Mouse (Mus musculus) thymus, postnatal 36 days (tissue): ENCODE results near the gene Ubald1.
A peak's percentile ranks its signal among the peaks of the same experiment; 100 is the strongest.

Experiments
- DNase-seq, 2 experiments: peaks; one replicate each; pipeline ENCODE4 v3.0.0; 2022; ENCODE audit warnings: mixed read lengths in 2 of 2

The Ubald1 gene

DNA sequence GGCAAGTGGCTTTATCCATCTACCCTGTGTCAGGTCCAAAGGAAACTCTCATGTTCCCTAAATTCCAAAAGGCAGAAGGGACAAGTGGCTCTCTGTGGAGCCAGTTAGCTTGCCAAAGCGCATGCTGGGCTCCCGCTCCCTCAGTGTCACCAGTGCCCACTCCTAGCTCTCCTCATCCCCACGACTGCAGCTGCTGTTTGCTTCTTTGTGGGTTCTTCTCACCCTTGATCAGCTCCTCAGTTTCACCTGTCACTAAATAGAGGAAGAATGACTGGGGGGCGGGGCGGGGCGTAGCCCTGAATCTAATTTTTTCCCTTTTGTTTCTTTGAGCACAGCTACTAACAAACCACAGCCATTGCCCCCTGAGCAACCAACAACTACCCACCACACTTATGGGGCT is 18.8 kb upstream of the Ubald1 start:
- DNase-seq = peak in 1 of 2 experiments; percentile 34

DNA sequence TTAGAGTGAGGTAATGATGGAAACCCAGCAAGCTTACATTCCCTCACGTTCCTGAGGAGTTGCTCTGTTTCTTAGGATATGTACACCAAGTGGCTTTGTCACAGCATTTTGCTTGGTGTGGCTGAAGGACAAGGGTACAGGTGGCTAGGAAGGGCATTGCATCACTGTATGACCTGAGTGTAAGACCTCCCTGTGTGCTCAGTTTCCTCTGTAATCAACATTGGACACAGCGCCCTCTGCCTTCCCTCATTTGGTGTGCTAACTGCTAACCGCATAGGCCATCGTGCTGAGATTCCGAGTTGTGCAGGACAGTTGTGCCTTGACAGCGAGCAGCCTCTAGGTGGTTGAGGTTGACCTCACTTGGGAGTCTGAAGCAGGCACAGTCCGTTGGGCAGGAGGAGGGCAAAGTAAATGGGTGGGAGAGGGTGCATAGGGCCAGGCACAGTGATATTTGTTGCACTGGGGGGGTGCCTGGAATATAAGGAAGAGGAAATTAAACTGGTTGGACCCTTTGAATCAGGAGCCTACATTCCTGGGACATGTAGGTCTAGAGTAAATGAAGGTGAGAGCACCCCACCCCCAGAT is 17.1 kb upstream of the Ubald1 start:
- DNase-seq = no peak

DNA sequence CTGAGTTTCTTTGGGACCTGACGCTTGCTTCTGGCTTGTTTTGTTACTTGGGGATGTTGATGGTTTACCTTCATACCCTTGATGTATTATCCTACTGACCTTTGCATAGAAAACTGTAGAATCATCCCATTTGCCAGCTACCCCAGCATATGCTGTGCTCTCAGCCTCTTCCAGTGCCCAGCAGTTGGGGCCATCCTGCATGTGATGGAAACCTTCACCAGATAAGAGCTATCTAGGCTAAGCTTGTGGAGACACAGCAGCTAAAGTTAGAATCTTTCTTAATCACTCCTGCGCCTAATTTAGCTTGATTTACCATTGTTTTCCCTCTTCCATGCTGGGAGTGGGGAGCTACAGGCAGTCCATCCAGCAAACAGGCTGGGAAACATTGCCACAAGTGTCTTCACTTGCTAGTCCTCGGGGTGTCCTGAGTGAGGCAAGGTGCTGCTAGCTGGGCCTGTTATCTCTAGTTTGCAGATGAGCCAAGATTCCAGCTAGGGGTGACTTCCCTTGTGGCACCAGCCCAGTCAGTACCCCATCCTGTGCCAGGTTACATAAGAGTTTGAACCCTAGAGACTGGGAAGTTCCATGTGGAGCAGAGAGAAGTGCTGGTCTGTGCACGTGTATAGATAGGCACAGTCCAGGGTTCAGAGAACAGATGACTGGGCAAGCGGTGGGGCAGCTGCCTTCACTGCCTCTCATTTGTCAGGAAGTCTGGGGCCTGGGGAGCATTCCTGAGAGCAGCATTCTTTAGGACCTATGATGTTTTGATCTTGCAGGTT is 16.3 kb upstream of the Ubald1 start:
- DNase-seq = no peak

DNA sequence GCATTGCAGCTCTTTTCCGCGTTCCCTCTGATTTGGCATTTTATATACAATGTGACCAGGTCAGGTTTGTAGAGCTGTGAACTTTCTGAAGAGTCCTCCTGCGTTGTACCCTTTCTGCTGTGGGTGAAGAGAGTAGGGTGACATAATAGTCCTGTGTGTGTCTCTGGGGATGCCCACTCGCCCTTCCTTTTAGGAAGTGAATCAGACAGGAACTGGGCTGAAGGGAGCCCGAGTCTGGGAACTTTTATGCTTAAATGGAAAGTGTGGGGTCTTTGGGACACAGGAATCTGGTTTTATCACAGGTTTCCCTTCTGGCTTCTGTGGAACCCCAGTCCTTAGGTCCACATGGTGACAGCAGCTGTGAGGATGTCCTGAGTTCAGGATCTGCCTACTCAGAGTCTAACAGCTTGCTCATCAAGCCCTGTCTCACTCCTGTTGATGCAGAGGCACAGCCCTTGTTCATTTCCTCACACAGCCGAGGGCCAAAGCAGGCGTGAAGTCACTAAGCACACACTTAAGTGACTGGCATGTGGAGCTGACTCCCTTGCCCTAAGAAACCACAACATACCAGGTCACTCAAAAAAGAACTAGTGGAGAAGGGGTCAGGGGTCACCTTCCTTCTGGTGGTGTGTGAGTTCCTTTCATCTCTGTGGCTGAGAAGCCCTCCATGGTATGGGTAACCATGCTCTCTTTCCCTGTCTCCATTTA is 14.2 kb upstream of the Ubald1 start:
- DNase-seq = no peak

DNA sequence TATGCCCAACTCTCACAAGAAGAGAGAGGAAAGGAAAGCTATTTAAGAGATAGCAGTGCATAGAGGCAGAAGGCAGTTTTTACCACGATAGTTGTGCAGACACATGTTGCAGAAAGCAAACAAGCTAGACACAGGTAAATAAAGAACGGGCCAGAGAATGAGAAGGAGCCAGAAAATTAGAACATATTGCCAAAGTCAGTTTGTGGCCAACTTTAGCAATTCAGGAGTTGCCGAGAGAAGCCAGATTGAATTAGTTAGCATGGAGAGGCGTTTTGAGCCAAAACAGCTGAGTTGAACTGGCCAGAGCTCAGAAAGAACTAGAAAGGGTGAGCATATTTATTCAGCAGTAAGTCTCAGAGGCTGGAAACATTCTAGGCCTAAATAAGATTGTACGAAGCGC is 12.1 kb upstream of the Ubald1 start:
- DNase-seq = no peak

DNA sequence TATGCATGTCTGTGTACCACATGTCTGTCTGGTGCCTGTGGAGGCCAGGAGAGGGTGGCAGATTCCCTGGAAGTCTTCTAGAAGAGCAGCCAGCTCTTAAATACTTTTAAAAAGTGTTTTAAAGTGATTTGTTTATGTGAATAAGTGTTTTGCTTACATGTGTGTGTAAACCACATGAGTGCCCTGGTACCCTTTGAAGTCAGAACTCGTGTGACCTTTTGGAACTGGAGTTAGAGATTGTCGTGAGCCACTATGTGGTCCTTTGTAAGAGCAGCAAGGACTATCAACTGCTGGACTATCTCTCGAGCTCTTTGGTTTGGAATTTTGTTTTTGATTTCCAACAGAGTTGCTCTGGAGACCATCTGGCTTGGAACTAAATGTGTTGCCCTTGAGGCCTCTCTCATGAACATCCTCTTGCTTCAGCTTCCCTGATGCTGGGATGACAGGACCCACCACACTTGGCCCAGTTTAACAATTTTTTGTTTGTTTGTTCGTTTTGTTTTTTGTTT is 10.1 kb upstream of the Ubald1 start:
- DNase-seq = no peak

DNA sequence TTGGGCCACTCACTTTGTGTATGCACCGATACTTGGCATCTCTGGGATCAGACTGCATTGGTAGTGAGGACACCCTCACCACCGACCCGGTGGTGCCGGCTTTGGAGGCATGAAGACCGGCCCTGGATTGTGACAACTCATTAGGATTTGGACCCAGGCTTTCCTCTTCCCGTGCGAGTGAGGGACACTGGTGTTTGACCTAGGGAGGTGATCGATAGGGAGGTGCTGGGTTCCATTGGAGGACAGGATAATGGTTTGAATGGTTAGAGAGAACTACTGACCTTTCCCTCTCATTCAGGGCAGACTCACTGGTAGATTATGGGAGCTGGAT is 6.5 kb upstream of the Ubald1 start:
- DNase-seq = no peak

DNA sequence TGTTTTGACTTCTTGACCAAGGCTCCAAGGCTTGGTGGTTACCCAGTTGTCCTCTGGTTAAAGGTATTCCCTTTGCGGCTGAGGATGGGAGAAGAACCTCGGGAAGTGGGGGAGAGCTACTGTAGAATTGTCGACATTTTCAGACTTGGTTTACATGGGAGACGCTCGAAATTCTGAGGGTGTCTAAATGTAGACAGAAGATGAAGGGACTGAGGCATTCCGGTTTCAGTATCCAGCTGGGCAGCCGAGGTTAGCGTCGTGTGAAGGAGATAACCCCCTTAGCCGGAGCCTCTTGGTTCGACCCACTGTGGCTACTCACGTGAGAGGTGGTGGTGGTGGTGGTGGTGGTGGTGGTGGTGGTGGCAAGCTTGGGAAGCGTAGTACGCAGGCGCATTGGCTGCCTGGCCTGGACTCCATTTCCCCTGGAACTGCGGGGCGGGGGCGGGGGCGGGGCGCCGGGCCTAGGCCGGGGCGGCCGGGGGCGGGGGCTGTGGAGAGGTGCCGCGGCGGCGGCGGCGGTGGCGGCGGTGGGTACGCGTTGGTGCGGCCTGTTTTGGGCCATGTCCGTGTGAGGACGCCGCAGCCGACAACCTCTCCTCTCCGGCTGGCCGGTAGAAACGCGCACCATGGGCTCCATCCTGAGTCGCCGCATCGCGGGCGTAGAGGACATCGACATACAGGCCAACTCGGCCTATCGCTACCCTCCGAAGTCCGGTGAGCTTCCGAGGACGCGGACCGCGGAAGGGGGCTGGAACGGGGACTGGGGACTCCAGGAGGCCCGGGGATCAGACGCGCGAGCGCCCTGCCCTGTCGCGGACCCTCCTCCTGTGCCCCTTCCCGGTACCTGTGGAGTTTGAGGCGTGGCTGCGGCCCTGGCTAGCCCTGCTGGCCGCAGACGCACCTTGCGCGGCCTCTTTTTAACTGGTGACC is 5.9 kb upstream of the Ubald1 start, which contains the start of gene Mgrn1:
TSS of gene Mgrn1 (plus strand) at position 490 of the 930 bp plus-strand sequence.
- peak; percentile 79 to 88 for DNase-seq

DNA sequence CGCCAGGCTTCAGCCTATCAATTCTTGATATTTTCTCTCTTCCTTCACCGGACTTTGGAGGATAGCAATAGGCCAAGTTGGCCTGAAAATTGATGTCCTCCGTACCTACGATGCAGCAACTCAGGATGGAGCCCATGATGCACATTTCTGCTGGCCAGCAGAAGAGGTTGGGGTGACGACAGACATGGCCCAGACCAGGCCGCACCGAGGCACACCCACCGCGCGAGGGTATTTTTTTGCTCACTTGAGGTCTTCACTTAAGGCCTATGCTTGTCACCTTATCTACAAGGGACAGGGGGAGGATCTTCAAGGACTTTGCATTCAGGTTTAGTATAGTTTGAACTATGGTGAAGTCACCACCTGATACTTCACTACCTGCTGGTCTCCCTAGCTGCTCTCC is 4.8 kb upstream of the Ubald1 start:
- DNase-seq = no peak

DNA sequence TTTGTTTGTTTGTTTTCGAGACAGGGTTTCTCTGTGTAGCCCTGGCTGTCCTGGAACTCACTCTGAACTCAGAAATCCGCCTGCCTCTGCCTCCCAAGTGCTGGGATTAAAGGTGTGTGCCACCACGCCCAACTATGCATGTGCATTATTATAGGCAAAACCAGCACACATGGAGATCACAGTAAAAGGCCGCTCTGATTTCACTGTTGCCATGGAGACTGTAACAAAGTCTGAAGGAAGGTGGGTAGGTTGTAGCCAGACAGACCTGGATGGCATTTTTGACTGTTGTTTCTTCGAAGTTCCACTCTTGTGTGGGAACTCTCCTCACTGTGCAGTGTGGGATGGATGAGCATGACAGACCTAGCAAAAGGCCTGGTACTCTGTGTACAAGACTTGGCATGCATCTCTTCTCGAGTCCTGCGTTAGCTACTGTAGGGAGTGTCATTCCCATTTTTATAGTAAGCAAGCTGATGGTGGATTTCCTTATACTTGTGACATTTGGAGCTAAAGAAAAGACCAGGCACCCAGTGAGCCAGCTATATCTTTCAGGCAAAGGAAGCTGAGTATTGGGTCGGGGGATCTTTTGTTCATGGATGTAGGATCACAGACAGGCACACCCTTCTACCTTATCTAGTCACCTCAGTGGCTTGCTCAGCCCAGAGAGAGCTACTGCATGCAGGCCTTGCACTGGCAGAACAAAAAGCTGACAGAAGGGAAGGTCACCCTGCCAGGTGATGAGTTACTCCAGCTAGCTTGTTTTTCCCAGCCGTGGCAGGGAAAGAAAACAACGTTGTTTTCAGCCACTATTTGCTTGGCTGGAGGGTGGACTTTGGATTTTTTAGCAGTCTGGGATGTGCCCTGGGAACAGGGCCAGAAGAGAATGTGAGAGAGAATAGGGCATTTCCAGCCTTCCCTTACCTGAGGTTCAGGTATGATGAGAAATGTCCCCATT is 1.6 kb upstream of the Ubald1 start:
- DNase-seq = no peak

DNA sequence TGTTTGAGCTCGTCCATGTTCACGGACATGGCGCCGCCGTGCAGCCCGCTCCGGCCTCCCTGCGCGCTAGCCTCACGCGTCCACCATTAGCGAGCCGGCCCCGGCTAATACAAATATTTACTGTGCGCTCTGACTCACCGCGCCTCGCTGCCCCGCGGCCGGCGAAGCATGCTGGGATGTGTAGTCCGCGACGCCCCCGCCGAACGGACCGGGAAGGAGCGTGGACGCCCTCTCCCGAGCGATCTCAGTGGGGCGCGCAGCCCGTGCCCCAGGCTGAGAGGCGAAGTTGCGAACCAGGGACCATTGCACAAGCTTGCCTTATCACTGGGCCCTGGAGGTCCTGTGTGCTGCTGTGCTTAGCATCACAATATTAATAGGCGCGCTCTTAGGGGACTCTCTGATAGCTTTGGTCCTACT is 399 bp downstream of the Ubald1 start:
- peak; percentile 85 to 87 for DNase-seq

DNA sequence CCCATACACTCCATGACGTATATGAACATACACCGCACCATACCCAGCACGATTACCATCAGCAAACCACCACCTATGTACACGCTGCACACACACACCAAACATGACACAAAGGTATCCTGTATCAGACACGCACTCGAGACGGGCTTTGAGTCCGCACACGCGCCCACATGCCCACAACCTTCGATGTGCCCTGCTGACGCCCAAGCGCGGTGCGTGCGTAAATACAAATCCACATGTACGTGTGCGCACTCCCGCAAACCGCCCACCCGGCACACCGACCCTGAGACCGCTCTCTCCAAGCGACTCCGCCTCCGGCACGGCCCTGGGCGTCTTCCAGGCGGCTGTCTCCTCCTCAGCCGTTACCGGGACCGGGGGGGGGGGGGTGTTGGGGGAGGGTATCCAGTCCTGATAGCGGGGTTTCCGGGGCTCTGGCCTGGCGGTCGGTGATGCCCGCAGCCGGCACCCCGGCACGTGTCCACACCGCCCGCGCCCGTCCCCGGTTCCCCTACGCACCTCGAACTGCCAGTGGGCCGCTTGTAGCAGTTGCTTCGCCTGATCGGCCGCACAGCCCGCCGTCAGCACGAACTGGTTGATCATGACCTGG is 911 bp downstream of the Ubald1 start:
- DNase-seq = no peak

DNA sequence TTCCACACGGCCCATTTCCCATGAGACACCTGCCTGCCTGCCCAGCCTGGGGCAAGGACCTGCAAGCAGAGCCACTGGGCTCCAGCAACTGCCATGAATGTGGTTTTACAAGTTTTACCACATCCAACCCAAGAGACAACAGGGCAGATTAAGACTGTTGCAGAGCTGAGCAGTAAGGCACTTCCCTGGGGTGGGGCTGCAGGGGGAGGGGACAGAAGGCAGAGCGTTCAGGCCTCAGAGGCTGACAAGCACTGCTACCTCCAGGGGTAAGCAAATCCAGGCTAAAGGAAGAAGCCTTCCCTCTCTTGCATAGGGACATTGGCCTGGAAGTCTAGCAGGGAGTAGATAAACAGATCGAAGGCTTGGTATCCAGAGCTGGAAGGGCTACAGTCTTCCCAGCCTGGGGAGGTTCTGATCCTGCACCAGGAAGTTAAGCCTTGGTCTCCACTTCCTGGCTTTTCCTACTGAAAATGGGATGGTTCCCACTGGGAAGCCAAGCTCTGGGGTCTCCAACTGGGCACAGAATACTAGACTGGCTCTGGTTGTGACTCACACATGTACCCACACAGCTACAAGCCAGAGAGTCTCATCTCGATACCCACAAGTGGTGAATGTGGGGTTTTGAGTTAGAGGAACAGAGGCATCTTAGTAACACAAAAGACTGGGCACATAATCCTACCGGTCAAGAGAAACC is 1.8 kb downstream of the Ubald1 start:
- DNase-seq = peak; percentile 67 to 78

DNA sequence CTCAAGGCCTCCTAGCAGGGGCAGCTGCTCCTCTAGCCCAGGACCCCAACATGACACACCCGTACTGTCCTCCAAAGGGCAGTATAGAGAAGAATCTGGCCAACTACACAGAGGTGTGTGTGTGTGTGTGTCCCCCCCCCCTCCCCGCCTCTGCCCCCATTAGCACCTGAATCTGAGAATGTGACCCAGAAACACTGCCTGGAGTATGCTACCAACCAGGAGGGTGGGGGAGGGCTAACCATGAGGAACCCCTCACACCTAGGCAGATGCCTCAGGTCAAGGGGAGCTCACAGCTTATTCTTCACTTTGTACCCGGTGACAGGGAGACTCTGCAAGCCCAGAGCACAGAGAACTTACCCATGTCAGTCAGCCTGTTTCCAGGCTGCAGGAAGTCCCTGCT is 2.4 kb downstream of the Ubald1 start:
- no peak for DNase-seq

DNA sequence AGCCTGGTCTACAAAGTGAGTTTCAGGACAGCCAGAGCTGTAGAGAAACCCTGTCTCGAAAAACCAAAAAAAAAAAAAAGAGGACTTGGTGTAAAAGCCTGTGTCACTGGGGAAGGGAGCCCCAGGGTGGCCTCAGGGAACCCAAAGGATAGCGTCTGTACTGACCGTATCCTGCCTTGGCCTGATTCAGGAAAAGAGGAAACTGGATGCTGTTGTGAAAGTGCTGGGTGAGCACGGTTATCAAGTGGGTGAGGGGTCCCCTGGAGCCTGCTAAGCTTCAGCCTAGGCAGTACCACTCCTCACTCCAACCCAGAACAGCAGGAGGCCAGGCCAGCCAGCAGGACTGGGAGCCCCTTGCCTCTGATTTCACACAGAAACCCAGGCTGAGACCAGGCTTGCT is 2.9 kb downstream of the Ubald1 start:
- no peak for DNase-seq

DNA sequence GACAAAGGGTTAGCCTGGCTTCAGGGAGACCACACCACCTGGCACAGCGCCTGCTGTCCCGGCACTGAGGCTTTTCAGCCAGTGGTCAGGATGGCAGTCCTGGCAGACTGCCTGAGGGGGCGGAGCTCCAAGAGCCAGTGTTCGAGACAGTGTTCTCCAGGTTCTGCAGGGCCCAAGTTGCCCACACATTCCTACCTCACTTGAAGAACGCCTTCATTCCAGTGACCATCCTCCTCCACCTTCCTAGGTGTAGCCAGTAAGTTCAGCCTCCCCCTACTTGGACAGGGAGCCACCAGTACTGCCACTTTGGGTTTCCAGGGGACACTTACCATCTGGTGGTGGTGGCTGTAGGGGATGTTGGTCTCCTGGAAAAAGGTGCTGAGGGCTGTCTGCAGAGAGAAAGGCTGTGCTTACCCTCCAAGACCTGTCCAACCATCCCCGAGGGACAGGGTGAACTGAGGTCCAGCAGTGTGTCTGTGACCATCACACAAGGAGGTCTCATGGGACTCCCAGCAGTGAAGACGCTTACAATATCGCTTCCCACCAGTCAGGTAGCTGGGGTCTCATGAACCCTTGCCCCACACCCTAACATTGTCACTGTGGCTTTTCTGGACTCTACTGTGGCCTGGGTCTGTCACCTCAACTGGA is 4.0 kb downstream of the Ubald1 start:
- no peak for DNase-seq

DNA sequence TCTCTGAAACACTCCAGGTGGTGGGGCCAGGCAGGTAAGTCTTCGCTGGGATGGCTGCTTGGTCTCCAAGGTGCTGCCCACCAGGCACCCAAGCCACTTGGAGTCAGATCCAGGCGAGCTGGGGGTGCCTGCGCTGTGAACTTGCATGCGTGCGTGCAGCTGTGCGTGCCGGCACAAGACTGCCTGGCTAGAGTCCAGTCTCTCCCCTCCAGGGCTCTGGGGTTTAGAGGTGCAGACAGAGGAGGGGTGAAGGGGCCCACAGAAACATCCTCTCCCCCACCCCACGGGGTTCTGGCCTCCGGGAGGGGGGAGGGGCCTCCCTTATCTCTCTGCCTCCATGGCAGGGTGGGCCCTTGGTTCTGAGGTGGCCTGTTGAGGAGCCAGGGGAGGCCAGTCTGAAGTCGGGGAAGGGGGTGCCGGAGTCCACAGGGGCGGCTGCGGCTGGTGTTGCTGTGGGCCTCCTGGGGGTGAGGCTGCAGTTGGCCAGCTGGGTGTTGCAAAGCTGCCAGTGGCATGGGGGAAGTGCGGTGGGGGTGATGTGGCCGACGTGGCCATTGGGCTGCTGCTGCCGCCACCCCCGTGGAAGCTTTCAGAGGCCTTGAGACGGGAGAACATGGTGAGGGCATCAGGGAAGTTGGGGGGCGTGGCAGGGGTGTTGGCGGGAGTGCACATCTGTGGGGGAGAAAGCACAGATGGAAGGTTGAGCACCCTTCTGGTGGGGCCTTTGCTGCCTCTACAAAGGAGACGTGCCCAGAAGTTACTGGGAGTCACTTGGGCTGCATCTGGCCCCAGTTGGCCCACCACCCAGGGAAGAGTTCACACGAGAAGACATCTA is 4.7 kb downstream of the Ubald1 start:
- no peak for DNase-seq

DNA sequence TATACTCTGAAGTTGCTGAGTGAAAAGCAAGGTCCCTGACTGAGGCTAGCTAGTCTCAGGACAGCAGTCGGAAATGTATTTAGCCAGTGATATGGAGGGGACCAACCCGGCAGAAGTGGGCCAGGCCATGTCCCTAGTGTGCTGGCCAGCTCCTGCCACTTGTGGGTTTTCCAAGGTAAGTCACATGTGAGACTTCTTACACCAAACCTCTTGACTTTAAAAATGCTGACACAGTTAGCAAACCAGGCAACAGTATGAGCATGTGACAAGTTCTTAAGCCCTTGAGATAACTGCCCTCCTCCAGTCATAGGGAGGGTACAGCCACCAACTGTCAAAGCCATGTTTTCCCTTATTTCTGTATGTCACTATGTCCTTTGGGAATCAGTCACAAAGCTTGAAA is 8.2 kb downstream of the Ubald1 start:
- DNase-seq = no peak

DNA sequence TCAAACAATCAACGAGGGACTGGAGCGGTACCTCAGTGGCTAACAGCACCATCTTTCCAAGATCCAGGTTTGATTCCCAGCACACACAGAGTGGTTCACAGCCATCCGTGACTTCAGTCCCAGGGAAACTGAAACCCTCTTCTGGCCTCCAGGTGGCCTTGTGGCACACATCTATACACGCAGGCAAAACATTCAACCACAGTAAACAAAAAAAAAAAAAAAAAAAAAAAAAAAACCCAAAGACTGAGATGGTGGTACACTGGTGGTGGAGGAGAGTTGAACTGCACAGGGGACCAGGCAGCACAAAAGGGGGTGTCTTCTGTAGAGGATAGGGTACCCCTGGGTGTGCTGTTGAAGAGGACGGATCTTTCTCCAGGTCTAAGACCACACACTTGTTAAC is 9.6 kb downstream of the Ubald1 start:
- no peak for DNase-seq
